Mouse (Mus musculus) fibroblast of lung, adult 2 months (primary cell): ENCODE measurements around the gene Cpxm1.

Experiments
- DNase-seq: peaks from one replicate; pipeline ENCODE4 v3.0.0-alpha.2; 2011; ENCODE audit warnings: low read depth

The Cpxm1 gene

DNA sequence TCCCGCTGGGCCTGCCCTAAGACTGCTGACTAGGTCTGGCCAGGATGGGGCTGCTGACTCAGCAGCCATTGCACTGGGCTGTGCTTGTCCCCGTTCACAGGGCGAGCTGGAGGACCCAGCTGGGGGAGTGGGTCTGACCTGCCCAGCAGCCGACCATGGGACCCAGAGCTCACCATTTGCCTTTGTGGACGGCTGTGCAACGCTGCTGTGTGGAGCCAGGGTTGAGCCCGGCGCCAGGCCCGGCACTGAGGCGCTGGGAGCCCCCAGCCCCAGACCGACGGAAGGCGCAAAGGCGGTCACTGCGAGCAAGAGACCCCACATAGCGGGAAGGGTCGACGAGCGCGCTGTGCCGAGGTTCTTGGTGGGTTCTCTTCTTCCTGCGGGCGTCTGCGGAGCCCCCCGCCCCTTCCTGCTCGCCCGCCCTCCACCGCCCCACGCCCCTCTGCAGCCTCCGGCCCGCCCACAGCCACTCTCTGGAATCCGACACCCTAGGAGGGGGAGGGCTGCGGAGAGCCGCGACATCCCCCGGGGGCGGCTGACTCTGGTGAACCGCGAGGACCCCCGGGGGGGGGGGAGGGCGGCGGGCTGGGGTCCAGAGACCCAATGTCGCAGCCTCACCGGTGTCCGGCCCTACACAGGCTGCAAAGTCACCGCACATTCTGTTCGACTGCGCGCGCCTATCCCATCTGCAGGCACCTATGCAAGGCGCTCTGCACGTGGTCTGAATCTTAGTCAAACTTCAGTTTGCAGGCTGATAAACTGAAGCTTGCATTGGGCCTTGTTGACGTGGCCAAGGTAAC is at the start of gene Cpxm1:
Cpxm1 (minus strand) TSS at position 389 of the 800 bp plus-strand sequence.
- no peak for DNase-seq

DNA sequence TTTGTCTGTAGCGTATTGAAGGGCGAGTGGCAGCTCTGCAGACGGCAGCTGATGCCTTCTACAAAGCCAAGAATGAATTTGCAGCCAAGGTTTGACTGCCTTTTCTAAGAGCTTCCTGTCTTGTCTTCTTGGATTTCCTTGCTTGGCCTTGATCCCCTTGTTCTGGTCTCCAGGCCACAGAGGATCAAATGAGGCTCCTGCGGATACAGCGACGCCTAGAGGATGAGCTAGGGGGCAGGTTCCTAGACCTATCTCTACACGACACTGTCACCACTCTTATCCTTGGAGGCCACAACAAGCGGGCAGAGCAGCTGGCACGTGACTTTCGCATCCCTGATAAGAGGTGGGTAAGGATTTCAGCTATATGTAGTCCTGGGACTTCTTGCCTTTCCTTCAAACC is 44.8 kb upstream of the Cpxm1 start:
- no peak for DNase-seq

DNA sequence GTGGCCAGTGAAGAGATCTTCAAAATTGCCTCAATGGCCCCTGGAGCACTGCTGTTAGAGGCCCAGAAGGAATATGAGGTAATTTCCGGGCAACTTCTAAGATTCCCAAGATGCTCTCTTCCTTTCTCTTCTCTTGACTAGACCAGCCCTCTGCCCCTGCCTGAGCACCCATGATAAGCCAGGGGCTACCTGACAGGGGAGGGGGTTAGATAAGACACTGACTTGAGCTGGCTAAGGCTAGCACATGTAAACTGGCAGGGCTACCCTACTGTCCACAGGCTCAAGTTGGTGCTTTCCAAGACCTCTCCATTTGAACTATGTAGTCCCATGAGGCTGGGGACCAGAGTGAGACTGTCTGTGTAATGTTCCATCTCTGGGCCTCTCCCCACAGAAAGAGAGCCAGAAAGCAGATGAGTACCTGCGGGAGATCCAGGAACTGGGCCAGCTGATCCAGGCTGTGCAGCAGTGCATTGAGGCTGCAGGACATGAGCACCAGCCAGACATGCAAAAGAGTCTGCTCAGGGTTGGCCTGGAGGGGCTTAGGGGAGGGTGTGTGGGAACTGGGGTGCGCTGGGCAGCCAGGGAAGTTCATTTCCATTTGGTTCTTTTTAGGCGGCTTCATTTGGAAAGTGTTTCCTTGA is 42.6 kb upstream of the Cpxm1 start:
- no peak for DNase-seq

DNA sequence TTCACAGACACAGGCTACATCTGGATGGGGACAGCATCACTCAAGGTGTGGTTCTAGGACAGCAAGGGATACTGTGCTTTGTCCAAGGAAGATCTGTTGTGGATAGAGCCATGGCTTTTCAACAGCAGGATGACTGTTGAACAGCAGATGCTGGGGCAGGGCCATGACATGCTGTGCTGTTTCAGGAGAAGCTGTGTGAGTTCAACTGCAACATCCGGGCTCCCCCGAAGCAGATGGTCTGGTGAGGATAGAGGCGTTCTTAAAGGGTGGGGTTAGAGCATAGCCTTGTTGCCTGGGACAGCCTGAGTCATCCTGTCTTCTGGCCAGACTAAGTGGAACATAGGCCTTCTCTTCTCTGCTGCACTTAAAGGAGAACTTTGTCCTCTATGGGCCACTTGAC is 41.5 kb upstream of the Cpxm1 start:
- no peak for DNase-seq

DNA sequence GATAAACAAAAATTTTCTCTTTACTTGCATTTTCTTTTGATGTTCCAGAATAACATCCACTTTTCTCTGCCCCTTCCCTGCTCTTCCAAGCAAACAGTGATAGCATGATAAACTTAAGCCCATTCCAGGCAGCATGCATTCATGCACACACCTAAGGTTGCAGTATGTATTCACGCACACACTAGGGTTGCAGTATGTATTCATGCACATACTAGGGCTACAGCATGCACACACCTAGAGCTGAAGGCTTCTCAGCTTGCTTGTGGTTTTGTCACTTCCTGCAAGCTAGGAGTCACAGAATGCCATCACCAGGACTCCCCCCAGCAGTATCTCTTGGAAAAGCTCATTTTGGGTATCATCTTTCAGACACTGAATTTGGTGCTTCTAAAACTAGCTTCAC is 39.4 kb upstream of the Cpxm1 start:
- no peak for DNase-seq

- no peak for DNase-seq
These were observed 35.8 kb upstream of the Cpxm1 start for GRCm38 (mm10) chr2:130433152-130433551.

DNA sequence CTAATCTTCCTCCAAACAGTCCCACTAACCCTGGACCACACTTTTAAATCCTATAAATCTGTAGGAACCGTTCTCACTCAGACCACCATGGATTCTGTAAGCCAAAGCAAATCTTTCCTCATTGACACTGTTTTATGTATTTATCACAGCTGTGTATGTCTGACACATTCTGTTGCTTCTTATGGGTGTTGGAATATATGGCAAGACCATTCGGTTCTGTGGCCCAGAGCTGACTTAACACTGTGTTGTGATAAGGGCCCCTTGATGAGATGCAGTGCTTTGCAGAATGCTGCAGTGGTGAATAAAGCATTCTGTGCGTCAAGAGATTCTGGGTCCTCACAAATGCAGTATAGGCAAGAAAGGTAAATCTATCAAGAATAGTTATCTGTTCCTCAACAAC is 34.8 kb upstream of the Cpxm1 start:
- no peak for DNase-seq

DNA sequence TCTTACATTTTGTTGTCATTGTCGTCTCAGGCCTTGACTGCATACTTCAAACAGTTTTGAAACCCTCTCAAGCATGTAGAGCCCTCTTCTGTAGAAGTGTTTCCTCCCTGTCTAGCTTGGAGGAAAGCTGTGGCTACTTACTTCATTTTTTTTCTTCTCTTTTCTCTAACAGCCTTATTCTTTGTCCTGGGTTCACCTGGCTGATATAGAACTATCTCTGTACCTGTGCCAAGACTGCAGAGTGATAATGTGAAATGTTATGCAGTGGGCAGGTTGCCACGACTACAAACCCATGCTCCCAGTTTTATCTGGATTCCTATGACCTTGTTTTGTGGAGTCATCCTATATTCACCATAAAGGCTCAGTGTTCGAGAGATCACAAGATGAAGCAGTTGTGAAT is 33.1 kb upstream of the Cpxm1 start:
- DNase-seq: no peak

GRCm38 (mm10) chr2:130429851-130430250 is 32.5 kb upstream of the Cpxm1 start:
- no peak for DNase-seq

DNA sequence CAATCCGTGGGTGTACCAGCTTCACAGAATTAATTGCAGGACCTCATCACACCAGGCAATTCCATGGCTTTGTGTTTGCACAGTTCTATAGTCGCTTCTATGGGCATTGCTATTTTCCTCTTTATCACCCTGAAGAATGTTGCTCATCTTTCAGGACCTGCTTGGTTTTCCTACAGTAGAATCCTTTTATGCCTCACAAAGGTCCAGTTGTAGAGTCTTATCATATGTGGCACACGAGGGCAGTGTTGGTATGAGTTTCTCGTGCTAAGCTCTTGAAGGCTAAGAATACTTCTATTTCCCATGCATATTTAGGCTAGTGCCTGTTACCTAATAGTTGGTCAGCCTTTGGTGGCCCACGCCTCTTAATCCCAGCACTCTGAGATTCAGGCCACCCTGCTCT is 27.7 kb upstream of the Cpxm1 start:
- DNase-seq: no peak

GRCm38 (mm10) chr2:130424126-130424853 is 26.9 kb upstream of the Cpxm1 start, which contains the start of the genes Vps16 and Pced1a:
Vps16 (plus strand) TSS chr2:130424339.
Pced1a (minus strand) TSS chr2:130424701.
- DNase-seq: peak; percentile 65

DNA sequence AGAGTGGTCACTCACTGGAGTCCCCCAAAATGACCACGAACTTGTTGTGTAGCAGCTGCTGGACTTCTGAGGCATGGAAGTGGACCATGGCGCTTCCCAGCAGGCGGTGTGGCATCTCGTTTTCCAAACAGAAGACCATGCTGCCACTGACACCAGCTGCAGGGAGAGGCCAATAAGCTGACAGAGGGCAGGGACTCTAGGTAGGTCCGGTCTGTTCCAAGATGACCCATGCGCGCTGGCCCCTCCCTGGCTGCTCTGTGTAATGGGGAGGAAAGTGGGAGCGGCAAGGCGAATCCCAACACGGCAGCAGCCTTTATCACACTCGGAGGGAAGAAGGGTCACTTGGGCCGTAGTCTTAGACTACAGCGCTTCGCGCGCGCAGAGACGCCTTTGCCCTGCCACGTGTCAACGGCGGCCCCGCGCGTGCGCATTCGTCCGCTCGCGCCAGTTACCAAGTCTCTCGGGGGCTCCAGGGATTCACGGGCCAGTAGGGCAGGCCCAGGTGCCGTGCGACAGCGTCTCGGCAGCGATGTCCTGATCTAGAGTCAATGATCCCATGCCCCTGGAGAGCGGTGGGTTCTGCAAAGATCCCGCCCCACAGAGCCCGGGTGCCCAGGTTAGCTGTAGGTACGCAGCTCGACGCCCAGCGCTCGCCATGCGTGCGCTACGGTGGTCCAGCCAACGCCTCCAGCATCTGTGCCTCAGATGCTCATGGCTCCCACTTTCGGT is 26.2 kb upstream of the Cpxm1 start:
- DNase-seq: no peak

GRCm38 (mm10) chr2:130421781-130422620 is 24.6 kb upstream of the Cpxm1 start:
- no peak for DNase-seq

- DNase-seq: no peak
These were observed 16.9 kb upstream of the Cpxm1 start for GRCm38 (mm10) chr2:130414094-130414856.

DNA sequence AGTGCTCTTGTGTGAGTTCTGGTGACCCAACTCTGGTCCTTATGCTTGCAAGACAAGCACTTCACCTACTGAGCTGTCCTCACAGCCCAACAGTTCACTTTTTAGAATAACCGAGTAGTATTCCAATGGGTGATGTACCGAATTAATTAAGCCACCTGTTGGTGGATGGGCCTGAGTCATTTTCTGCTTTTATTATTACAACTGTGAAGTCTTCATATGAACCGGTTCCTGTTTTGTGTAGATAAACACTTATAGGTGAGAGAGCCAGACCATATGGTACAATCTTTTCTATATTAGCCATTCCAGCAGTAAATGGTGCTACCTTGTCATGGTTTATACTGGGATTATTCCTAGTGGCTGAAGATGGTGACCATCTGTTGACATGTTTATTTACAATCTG is 15.4 kb upstream of the Cpxm1 start:
- DNase-seq: no peak

DNA sequence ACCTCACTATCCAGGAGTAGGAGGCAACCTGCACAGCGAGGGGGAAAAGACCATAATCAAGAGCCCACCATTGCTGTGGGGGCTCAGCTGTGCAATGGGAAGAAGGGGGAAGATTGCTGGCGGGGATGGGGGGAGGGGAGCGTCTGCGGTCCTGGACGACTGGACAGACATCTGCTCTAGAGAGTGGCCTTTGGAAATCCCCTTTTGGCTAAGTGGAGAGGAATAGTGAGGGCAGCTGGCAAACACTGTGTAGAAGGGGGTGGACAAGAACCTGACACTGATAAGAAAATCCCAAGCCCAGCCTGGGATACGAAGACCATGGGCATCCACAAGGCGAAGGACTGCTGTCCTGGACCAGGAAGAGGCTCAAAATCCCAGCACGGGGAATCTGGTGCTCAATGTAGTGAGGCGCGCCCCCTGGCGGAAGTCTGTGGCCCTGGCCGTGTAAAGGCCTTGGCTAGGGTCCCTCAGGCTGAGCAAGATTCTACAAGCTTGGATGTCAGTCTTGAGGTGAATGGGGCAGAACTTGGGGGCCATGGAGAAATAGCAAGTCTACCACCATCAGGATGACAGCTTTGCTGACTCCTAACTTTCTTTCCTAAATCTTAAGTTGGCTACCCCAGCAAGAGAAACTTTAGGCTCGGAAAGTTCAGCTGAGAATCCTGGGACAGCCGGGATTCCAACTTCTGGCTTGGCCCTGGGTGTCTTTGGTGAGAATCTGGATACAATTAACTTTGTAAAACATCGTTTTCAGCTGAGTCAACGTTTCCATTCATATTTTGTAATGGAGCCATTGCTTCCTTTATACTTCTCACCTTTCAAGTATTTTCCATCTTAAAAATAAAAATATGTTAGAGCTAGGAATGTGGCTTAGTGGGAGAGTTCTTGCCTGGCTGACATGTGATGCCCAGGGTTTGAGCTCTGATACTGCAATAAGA is 14.5 kb upstream of the Cpxm1 start:
- DNase-seq: peak; percentile 69

- peak; percentile 27 for DNase-seq
These were observed 10.8 kb upstream of the Cpxm1 start for GRCm38 (mm10) chr2:130408194-130408593.

DNA sequence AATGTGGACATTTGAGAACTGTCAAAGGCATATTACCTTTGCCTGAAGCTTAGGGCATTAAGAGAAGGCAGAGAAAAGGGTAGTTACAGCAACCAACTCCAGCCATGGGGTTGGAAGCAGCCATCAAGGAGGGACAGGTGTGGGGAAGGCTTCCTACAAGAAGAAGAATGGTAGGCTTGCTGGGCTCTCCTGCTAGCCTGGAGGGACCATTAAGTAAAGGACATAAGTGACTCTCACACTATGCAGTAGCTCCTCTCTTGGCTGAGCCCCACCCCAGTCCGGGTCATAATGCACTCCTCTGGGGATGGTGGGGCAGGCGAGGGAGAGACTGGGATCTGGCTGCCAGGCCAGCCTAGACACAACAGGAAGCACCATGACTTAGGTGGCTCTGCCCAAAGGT is 8.8 kb upstream of the Cpxm1 start, which contains the start of gene Tmem239:
Tmem239 (plus strand) TSS at position 301 of the 400 bp plus-strand sequence.
- no peak for DNase-seq

DNA sequence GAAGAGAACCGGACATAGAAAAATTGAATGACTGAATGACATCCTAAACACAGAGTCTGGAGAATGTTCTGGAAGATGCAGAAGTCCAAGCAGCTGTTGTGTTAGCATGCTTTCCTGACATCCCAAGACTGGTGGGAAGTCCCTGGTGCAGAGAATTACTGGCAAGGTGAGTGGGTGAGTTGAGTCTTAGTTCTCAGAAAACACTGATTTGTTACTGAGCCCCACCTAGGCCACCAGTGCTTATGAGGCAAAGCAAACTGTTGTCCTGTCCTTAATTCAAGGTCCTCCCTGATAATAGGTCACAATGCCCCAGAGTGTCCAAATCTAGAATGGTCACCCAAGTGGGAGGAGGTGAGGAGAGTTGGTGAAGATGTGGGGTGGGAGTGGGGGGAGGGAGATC is 7.6 kb upstream of the Cpxm1 start, which contains the start of the genes Gm28372 and 1700020A23Rik:
Gm28372 (plus strand) TSS at position 301 of the 400 bp plus-strand sequence.
1700020A23Rik (plus strand) TSS at position 321 of the 400 bp plus-strand sequence.
- no peak for DNase-seq
